Mouse (Mus musculus): ENCODE results near the gene Zfp42. TPM values are rescaled to one million over a fixed set of nuclear protein-coding genes. Genes with fewer than 3 reads are reported as not detected.

Zfp42 gene
- total RNA-seq, 2 experiments from 2014 or later = not detected

GRCm38 (mm10) chr8:43257886-43258285 lies 48.9 kb downstream of the Zfp42 start:
- intact Hi-C loops (cut with DNase I) = no loop called here
- DNase-seq (ENCODE audit: low spot score in 2 of 2) = no peak

DNA sequence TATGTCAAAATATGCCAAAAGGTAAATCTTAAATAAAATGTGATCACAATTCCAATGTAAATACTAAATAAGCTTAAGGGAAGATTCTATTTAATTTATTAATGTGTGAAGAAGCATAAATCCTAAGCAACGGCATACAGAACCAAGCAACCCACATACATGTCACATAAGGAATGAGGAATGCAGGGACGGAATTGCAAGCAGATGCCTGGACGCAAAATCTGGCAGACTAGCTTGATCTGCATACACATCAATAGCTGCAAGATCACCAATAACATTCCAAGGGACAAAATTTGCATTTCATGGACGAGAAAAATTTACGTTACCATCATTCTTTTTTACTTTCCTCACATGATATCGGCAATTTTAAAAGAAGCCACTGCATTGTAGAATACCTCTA lies 51.1 kb downstream of the Zfp42 start:
- no peak for DNase-seq (ENCODE audit: low spot score in 2 of 2)
- intact Hi-C loops (cut with DNase I) = no loop called here

- intact Hi-C loops (cut with DNase I) = no loop called here
- no peak for DNase-seq (ENCODE audit: low spot score in 2 of 2)
These were observed 55.1 kb downstream of the Zfp42 start for GRCm38 (mm10) chr8:43251653-43252052.

DNA sequence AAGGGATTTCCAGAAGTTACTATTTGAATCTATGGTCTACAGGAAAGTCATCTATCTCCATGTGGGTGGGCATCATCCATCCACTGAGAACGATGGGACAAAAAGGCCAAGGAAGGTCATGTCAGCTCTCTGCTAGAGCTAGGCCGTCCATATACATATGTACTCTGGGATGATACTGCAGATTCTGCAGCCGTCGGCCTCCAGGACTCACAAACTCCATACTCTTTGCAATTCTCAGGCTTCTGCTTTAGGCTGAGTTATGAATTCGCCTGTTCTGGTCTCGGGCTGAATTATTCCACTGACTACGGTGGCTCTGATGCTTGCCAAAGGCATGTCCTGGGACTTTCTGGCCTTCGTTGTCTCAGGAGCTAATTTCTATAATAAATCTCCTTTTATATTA lies 58.1 kb downstream of the Zfp42 start:
- intact Hi-C loops (cut with DNase I) = no loop called here
- DNase-seq (ENCODE audit: low spot score in 2 of 2) = no peak

Other genes with a start within 250 kb of the Zfp42 start
- not detected for gene Triml1, start 165.5 kb downstream of the Zfp42 start, total RNA-seq (2021)
- not detected for gene Triml2, start 126.4 kb downstream of the Zfp42 start, total RNA-seq (2021)
- gene Adam26b, start 221.1 kb upstream of the Zfp42 start, total RNA-seq (2021) = not detected